Mouse (Mus musculus) right cerebral cortex, postnatal 25 days (tissue): Measurements from ENCODE around the gene Myog.
"Not testable (repeated sequence)": the region's sequence is repeated elsewhere in the genome, so short reads cannot be mapped to it uniquely, and the experiment has no call there.

Source experiments
- DNase-seq: peaks from one replicate; pipeline ENCODE4 v3.0.0; 2022

Gene Myog

GRCm38 (mm10) chr1:134289598-134290099 lies at the start of gene Myog:
Gene Myog (plus strand): TSS chr1:134289989.
- DNase-seq = no peak

DNA sequence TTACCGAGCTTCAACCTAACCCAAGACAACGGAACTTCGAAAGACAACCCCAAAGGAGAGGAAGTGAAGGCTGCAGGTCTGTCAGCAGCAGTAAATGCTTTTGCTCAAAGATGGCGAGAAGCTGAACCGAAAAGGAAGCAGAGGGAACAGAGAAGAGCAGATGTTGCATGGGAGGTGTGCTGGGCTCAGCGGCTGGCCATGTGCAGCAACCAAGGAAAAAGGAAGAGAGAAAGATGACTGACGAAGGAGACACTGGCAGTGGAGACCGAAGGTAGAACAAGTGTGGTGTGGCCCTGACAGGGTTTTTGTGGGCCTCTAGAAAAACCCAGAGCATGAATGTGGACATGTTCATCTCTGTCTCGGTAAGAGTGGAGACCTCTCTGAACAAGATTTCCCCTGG lies 49.1 kb upstream of the Myog start:
- DNase-seq = no peak

DNA sequence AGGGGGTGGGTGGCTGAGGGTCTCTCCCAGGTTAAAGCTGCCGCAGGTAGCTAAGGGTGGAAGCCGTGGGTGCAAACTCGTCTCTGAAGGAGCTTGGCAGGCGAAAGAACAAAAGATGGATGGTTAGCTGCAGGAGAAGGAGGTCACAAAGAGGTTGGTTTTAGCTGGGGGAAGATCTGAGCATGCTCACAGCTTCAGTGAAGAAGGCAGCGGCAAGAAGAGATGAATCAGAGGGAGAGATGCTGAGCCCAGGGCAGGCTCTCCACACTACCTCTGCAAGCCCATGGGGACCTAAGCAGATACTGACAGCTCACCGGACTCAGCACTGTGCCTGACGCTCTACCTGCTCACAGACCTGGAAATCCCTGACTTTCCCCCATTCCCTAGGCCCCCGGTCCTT lies 48.5 kb upstream of the Myog start:
- DNase-seq = no peak

DNA sequence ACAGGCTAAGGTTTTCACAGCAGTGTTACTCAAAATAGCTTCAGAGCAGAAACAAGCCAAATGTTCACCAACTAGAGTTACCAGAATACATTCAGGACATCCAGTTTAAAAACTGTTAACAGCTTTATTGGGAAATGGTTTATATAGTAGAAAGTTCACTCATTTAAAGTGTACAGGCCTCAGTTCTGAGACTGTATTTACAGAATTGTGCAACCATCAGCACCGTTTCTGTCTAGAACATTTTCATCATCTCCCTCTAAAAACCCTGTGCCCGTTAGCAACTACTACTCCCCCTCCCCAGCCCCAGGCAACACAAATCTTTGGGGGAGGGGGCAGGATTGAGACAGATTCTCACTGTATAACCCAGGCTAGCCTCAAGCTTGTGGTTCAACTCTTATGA lies 47.5 kb upstream of the Myog start:
- no peak for DNase-seq

GRCm38 (mm10) chr1:134243505-134243904 lies 46.3 kb upstream of the Myog start:
- no peak for DNase-seq

DNA sequence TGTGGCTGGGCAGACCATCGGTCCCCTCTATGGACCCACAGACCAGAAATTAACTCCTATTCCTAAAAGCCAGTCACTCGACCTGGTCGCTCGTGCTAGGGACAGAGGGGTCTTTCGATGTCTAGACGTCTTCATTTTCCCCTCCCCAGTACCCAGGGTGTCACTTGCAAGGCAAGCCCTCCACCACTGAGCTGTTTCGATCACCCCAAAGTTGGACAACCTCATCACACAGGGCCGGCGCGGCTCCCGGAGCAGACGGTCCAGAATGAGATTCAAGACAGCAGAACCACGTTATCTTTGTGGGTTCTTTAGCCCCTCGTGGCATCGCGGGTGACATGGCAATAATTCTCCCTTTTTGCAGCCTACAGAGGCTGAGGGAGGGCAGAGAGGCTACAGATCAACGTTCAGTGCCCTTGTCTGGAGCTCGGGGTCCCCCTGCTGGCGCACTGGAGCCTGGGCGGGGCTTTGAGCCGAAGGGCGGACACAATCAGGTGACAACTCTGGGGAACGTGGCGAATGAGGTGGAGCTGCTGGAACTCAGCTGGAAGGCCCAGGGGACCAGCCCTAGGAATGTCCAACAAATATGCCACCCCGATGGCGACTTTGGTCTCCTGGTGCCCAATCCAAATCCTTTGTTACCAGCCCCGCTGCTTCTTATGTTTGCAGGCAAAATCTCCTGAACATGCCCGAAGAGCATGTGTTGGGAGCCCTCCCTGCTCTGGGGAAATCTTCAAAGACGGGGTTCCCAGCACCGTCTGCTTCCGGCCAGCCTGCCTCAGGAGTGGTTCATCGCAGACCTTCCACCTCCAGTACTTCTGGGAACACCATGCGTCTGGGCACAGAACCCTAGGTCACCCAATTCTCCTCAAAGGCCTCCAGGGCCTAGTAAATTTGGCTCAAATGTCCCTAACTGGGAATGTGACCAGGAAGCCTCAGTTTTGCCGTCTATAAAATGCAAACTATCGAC lies 45.6 kb upstream of the Myog start:
- peak; percentile 86 for DNase-seq

GRCm38 (mm10) chr1:134245004-134245717 lies 44.6 kb upstream of the Myog start:
- no peak for DNase-seq

DNA sequence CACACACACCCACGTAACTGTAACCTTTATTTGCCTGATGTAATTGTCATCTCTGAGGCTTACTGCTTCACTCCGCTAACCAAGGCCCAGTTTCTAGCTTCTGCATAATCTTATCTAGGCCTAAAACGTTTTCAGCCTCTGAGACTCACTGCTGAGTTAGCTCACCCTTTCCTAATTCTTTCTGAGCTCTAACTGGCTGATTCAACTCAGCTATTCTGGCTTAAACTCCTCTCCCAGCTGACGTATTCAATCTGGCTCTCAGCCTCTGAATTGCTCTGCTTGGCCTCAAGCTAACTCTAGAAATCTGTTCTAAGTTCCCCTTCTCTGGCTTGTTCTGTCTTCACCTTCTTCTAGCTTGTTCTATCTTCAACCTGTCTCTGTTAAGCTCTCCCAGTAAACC lies 43.2 kb upstream of the Myog start:
- DNase-seq = no peak

DNA sequence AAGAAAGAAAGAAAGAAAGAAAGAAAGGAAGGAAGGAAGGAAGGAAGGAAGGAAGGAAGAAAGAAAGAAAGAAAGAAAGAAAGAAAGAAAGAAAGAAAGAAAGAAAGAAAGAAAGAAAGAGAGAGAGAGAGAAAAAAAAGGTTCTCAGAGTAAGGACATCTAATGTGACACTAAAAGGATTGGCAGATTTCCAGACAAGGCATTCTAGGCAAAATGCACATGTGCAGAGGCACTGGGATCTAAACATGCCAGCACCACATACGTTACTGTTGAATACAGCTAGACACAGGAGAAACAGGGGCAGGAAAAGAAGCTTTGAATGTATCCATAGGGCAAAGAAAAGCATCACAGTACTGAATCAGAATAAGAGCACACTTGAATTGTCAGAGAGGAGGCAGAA lies 40.1 kb upstream of the Myog start:
- not testable (repeated sequence) for DNase-seq

DNA sequence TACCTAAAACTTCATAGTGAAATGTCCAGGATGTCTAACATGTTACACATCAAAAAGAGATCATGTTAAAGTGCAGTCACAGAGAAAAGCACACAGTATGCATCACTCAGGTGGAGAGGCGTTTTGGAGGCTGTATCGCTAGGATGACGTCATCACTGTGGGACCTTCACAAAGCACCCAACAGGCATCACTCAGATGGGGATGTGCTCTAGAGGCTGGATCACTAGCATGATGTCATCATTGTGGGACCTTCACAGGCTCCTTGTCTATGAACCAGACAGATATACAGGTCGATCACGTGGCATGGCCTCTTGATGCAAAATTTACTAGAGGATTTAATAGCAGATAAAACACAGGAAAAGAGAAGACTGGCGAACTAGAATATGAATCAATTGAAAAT lies 25.4 kb upstream of the Myog start:
- no peak for DNase-seq

- no peak for DNase-seq
Measured at GRCm38 (mm10) chr1:134265797-134266196, 24.0 kb upstream of the Myog start.

DNA sequence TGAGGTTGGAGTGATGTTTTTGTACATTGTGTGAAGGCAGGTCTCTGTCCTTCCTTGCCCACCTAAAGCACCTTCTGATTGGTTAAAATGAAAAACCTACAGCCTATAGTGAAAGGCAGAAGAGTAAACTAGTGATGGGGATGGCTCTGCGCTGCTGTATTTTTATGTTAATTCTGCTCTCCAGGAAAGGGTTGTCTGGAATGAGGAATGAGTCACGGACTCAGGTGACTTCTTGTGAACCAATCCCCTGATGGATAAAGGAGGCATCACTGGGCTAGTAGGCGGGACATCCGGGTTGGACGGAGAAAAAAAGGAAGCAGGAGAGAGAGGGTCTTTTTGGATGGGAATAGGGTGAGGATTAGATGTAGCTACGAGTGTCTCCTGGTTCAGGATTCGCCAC lies 19.8 kb upstream of the Myog start:
- no peak for DNase-seq

DNA sequence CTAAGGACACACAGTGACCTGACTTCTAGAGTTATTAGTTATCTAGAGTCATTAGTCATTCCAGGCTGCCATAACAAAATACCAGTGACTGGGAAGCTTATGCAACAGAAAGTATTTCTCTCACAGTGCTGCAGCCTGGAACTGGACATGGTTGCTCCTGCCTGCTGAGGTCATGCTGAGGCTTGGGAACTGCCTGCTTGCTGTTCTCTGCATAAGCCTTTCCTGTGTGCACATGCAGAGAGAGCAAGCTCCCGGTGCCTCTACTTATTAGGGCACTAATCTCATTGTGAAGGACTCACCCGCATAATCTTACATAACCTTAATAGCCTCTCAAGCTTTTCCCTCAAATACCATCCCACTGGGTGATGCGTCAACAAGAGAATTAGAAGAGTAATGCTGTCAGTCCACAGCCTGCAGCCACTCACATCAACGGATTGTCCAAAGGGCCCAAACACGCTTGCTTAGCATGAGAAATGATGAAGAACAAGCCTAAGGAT lies 17.0 kb upstream of the Myog start:
- no peak for DNase-seq

DNA sequence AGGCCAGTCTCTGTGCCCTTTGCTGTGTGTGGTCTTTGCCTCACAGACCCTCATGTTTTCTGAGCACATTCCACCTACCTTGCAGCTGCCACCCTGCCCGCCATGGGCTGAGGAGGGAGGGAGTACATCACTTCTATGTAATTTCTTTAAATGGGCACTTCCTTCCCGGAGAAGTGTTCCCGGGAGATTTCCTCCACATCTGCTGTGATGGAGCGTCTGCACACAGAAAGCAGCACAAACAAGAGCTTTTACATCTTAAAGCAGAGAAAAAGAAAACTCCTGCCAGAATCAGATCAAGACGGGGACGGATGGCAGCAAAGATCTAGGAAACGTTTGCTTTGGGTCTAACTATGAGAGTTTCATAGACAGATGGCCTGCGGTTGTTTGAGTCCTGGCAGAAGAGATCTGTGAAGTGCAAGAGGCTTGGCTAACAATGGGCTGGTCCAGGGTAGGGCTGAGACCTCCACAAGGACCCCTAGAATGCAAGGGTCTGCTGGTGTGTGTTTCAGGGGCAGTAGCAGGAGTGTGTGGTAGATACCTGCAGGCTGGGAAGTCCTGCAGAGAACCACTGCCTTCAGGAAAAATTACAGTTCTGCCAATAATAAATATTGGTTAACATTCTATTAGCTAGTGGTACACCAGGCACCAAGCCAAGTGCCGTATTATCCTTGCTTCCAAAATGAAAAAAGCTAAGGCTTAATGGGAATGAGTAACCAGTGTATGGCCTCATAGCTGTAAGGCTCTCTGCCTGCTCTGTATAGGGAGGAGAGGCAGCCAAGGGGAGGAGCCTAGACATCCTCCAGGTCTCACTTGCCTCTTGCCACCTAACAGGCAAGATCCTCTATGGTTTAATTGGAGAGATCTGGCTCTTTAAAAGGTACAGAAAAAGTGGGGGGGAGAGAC lies 16.0 kb upstream of the Myog start:
- peak; percentile 38 for DNase-seq

DNA sequence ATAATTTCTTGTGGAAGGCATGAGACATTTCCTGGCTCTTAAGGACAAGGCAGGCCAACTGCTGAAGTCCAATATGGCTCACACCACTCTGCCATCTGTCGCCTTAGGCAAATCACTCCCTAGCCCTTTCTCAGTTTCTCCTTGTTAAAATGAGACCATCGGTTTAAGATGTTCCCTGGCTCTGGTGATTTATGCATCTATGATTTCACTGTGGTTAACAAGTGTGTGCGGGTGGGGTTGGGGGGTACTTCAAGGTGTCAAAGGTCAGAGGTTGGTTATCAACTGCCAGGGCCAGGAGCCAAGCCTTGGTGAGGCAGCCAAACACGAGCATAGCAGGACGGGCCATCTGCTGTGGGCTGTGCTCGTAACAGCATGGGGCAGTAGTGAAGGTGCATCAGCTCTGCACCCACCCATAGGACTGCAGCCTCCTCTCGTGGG lies 15.3 kb upstream of the Myog start:
- no peak for DNase-seq

DNA sequence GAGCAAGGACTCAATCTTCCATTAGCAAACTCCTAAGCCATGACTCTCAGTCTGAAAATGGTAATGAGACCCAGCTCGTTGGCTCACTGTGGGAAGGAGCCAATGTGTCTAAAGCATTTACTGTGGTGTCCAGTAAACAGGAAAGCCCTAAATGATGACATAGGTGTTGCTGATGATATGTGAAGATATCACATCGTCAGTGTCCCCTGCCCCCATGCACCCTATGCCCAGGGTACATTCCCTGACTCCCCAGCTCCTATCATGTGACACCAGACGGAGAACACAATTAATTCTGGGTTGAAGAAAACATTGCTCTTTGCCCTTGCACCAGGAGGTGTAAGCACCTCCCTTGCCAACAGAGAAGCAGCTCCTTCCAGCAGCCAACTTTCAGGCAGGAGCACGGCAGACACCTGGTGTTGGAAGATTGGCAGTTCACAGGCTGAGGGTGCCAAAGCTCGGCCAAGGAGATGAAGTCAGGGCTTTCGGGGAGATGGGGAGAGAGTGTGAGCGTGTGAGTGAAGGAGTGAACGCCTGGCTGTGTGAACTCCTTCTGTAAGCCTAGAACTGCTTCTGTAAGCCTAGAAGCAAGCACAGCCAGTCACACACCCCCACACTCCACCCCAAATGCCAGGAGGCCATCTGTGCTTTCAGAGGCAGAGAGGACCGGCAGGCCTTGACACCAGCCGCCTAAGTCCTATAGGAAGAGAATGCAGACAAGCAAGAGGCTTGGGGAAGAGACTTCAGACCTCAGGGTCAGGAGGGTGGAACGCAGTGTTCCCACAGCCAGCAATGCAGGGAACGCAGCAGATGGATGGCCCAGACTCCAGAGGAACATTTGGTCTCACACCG lies 13.9 kb upstream of the Myog start:
- peak; percentile 38 for DNase-seq

DNA sequence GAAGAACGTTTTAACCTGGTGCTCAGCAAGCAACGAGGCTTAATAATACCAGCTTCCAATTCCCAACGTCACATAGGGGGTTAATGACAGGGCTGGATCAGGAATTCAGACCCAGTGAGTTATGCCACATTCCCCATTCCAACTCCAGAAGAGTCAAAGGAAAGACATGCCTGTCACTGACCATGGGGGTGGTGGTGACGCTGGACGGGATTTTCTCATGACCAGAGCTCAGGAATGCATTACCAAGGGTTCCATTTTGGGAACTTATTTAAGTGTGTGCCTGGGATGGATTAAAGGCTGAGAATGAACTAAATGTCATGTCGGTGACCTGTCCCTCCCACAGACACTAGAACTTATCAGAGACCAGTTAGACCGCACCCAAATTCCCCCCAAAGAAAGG lies 13.0 kb upstream of the Myog start:
- DNase-seq = no peak

DNA sequence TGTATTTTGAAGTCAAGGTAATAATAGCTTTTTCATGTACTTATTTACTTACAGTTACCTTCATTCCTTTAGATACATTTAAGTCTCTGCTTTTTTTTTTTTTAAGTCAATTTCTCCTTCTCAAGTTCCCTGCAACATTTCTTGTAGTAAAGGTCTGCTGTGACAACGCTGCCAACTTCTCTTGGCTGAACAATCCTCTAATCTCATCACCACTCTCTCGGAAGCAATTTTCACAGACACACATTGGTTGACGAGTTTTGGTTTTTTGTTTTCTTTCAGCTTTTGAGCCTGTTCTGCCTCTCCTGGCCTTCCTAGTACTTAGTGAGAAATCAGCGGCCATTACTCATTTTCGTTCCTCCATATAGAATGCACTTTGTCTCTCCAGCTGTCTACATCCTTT lies 9.6 kb upstream of the Myog start:
- no peak for DNase-seq

GRCm38 (mm10) chr1:134281563-134281962 lies 8.2 kb upstream of the Myog start:
- no peak for DNase-seq

GRCm38 (mm10) chr1:134282342-134282741 lies 7.4 kb upstream of the Myog start:
- DNase-seq = no peak

DNA sequence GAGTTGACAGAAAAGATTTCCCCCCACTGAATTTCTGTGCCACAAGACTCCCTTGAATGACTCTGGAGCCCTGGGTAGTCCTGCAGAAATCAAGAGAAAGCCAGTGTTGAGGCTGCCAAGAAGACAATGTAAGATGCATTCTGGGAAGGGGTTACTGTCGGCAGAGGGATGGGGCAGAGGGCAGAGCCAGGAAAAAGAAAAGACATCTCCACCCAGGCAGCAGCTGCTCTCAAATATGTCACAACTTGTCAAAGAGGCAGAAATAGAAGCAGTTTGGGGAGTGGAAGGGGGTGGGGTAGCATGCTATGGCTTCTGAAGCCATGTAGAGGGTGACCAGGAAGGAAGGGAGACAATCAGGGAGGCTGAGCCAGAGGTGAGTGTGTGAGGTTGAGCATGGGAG lies 6.7 kb upstream of the Myog start:
- DNase-seq = no peak
